Comparison of ENCODE assay signal across 19 mouse cellular contexts in genomic region chr4:149463435-149463950, GRCm38 (mm10). TPM values are rescaled to one million over a fixed set of nuclear protein-coding genes. Genes with fewer than 3 reads are reported as not detected.
"Had no signal": no experiment of that assay in that cellular context is flagged by ENCODE, and none has a peak within 500 bp of the region (broad histone marks: within the 10 kb centered on the region; RNA-seq: fewer than 3 reads in every experiment).

No protein-coding gene starts in this region.

- H3K9me3 ChIP-seq: limb, embryonic 13.5 days; liver, embryonic 15.5 days; lung, embryonic 15.5 days; midbrain, embryonic 13.5 days had no signal

- H3K9ac ChIP-seq: limb, embryonic 13.5 days; liver, embryonic 15.5 days; lung, embryonic 15.5 days; midbrain, embryonic 13.5 days had no signal

- ATAC-seq: midbrain, embryonic 13.5 days had no signal

- H3K4me3 ChIP-seq: limb, embryonic 13.5 days; liver, embryonic 15.5 days; lung, embryonic 15.5 days; midbrain, embryonic 13.5 days had no signal

- DNase-seq: kidney, adult 11 months; kidney, adult 9 months; kidney, postnatal 14 days; left cerebral cortex, postnatal 4 days; lung, postnatal 14 days; right cerebral cortex, postnatal 14 days had no signal

- H3K4me2 ChIP-seq: limb, embryonic 13.5 days; liver, embryonic 15.5 days; lung, embryonic 15.5 days; midbrain, embryonic 13.5 days had no signal

- H3K36me3 ChIP-seq: liver, embryonic 15.5 days had no signal

- H3K4me1 ChIP-seq: limb, embryonic 13.5 days; liver, embryonic 15.5 days had no signal

- H3K27me3 ChIP-seq: limb, embryonic 13.5 days; liver, embryonic 15.5 days; lung, embryonic 15.5 days; midbrain, embryonic 13.5 days had no signal

- H3K27ac ChIP-seq: limb, embryonic 13.5 days; liver, embryonic 15.5 days; lung, embryonic 15.5 days; midbrain, embryonic 13.5 days had no signal

RNA-seq across cellular contexts. Expression of gene Rbp7, which starts 8.7 kb away (rescaled TPM):
- total RNA-seq: layer of hippocampus, adult 18-20 months; layer of hippocampus, postnatal 10 days; left cerebral cortex, adult 18-20 months; left cerebral cortex, postnatal 4 days; liver, adult 2 months; midbrain, postnatal 0 days had no signal
- polyA plus RNA-seq: liver, adult 2 months; liver, embryonic 15.5 days; midbrain, embryonic 13.5 days; neural tube, embryonic 14.5 days had no signal

RNA-seq across cellular contexts. Expression of gene Tmem274, which starts 13.7 kb away (rescaled TPM):
- total RNA-seq: layer of hippocampus, adult 18-20 months; layer of hippocampus, postnatal 10 days; left cerebral cortex, adult 18-20 months; left cerebral cortex, postnatal 10 days; left cerebral cortex, postnatal 4 days; liver, adult 2 months; midbrain, postnatal 0 days had no signal
- polyA plus RNA-seq: intestine, embryonic 14.5 days; liver, adult 2 months; liver, embryonic 15.5 days; midbrain, postnatal 0 days; neural tube, embryonic 14.5 days; small intestine, adult 2 months had no signal
